Mouse (Mus musculus): Measurements from ENCODE around the gene Gm47841. TPM values are rescaled to one million over a fixed set of nuclear protein-coding genes. Genes with fewer than 3 reads are reported as not detected.

The Gm47841 gene
- polyA plus RNA-seq, 1 experiment from 2014 or later, result not detected

DNA sequence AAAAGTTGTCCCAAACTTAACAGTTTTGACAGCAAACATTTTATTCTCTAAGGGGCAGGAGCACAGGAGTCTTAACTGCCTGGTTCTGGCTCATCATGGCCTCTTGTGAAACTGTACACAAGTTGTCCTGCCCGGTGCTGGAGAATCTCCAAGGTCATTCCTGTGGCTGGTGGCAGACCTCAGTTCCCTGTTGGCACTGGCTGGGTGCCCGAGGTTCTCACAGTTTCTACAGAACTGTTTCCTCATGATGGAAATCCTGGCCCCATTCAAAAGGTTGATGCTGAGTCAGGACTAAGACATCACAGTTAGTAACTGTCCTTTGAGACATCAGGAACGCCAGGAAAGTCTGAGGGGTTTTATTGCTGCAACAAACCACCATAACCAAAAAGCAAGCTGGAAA, 39.8 kb upstream of the Gm47841 start:
- no peak for ATAC-seq
- H3K4me1 ChIP-seq (ENCODE audit: control insufficient read depth, insufficient read depth, low read length), result no peaks in the 10 kb centered on the region
- no peak overlapping the region for H3K4me3 ChIP-seq (ENCODE audit: low read depth, low read length)
- H3K4me2 ChIP-seq (ENCODE audit: low read length), result no peak overlapping the region
- no peak overlapping the region for H3K9ac ChIP-seq (ENCODE audit: low read length)
- no peaks in the 10 kb centered on the region for H3K36me3 ChIP-seq (ENCODE audit: control insufficient read depth, insufficient read depth, low read length)
- no peaks in the 10 kb centered on the region for H3K27me3 ChIP-seq (replicated peaks; ENCODE audit: control insufficient read depth, insufficient read depth, low read length)
- no peak overlapping the region for H3K27ac ChIP-seq (ENCODE audit: low read depth, low read length)
- no peak for DNase-seq (ENCODE audit: low spot score)
- 71% methylated on average over 3 of the region's 3 CpGs for WGBS
- H3K9me3 ChIP-seq (replicated peaks; ENCODE audit: control insufficient read depth, low read length), result no peaks in the 10 kb centered on the region

GRCm38 (mm10) chr15:101086451-101086850, 39.3 kb upstream of the Gm47841 start:
- WGBS, result 77% methylated on average over 9 of the region's 9 CpGs
- no peaks in the 10 kb centered on the region for H3K4me1 ChIP-seq (ENCODE audit: control insufficient read depth, insufficient read depth, low read length)
- no peaks in the 10 kb centered on the region for H3K36me3 ChIP-seq (ENCODE audit: control insufficient read depth, insufficient read depth, low read length)
- DNase-seq (ENCODE audit: low spot score) (no peak), ATAC-seq (no peak)
- H3K9me3 ChIP-seq (replicated peaks; ENCODE audit: control insufficient read depth, low read length), result no peaks in the 10 kb centered on the region
- no peak overlapping the region for H3K4me2 ChIP-seq (ENCODE audit: low read length)
- H3K4me3 ChIP-seq (ENCODE audit: low read depth, low read length), result no peak overlapping the region
- H3K9ac ChIP-seq (ENCODE audit: low read length), result no peak overlapping the region
- no peak overlapping the region for H3K27ac ChIP-seq (ENCODE audit: low read depth, low read length)
- no peaks in the 10 kb centered on the region for H3K27me3 ChIP-seq (replicated peaks; ENCODE audit: control insufficient read depth, insufficient read depth, low read length)

GRCm38 (mm10) chr15:101084499-101084898, 37.3 kb upstream of the Gm47841 start:
- Histone ChIP-seq H3K9me3 (replicated peaks; ENCODE audit: control insufficient read depth, low read length) (no peaks in the 10 kb centered on the region), H3K9ac (ENCODE audit: low read length) (no peak overlapping the region), H3K27ac (ENCODE audit: low read depth, low read length) (no peak overlapping the region), H3K4me1 (ENCODE audit: control insufficient read depth, insufficient read depth, low read length) (no peaks in the 10 kb centered on the region), H3K4me3 (ENCODE audit: low read depth, low read length) (no peak overlapping the region), H3K36me3 (ENCODE audit: control insufficient read depth, insufficient read depth, low read length) (no peaks in the 10 kb centered on the region), H3K4me2 (ENCODE audit: low read length) (no peak overlapping the region), H3K27me3 (replicated peaks; ENCODE audit: control insufficient read depth, insufficient read depth, low read length) (no peaks in the 10 kb centered on the region)
- DNase-seq (ENCODE audit: low spot score), result no peak
- 87% methylated on average over 10 of the region's 10 CpGs for WGBS
- ATAC-seq, result no peak

DNA sequence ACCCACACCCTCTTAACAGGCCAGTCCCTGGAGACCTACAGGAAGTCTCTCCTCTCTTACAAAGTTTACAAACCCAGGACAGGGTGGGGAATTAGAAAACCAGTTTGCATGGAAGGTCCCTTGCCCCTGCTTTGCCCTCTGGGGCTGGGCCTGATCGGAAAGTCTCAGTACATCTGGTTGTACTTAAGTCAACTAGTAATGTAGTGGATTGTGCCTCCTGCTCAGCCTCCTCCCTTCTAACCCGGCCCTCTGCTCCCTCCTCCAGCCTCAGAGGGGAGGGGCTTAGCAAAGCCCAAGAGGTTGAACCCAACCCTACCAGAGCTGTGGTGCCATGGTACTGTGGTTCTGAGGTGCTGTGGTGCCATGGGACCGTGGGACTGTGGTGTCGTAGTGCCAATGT, 35.0 kb upstream of the Gm47841 start:
- 68% methylated on average over 4 of the region's 4 CpGs for WGBS
- Histone ChIP-seq H3K27ac (ENCODE audit: low read depth, low read length) (no peak overlapping the region), H3K9me3 (replicated peaks; ENCODE audit: control insufficient read depth, low read length) (no peaks in the 10 kb centered on the region), H3K9ac (ENCODE audit: low read length) (no peak overlapping the region), H3K36me3 (ENCODE audit: control insufficient read depth, insufficient read depth, low read length) (no peaks in the 10 kb centered on the region), H3K4me2 (ENCODE audit: low read length) (no peak overlapping the region), H3K4me3 (ENCODE audit: low read depth, low read length) (no peak overlapping the region), H3K27me3 (replicated peaks; ENCODE audit: control insufficient read depth, insufficient read depth, low read length) (no peaks in the 10 kb centered on the region), H3K4me1 (ENCODE audit: control insufficient read depth, insufficient read depth, low read length) (peaks cover 2% of the 10 kb centered on the region; the same call in 1 of the 2 replicates)
- DNase-seq (ENCODE audit: low spot score) (no peak), ATAC-seq (no peak)

GRCm38 (mm10) chr15:101081035-101081548, 33.9 kb upstream of the Gm47841 start:
- Histone ChIP-seq H3K27me3 (replicated peaks; ENCODE audit: control insufficient read depth, insufficient read depth, low read length) (peaks cover 5% of the 10 kb centered on the region; the same call in 1 of the 2 replicates), H3K27ac (ENCODE audit: low read depth, low read length) (no peak overlapping the region), H3K36me3 (ENCODE audit: control insufficient read depth, insufficient read depth, low read length) (no peaks in the 10 kb centered on the region), H3K4me2 (ENCODE audit: low read length) (no peak overlapping the region), H3K4me3 (ENCODE audit: low read depth, low read length) (no peak overlapping the region), H3K9ac (ENCODE audit: low read length) (no peak overlapping the region), H3K9me3 (replicated peaks; ENCODE audit: control insufficient read depth, low read length) (no peaks in the 10 kb centered on the region), H3K4me1 (ENCODE audit: control insufficient read depth, insufficient read depth, low read length) (peaks cover 7% of the 10 kb centered on the region; the same call in 1 of the 2 replicates)
- no peak for ATAC-seq
- no peak for DNase-seq (ENCODE audit: low spot score)
- WGBS, result 75% methylated on average over 7 of the region's 7 CpGs

- H3K36me3 ChIP-seq (ENCODE audit: control insufficient read depth, insufficient read depth, low read length), result no peaks in the 10 kb centered on the region
- no peaks in the 10 kb centered on the region for H3K9me3 ChIP-seq (replicated peaks; ENCODE audit: control insufficient read depth, low read length)
- no peak overlapping the region for H3K4me3 ChIP-seq (ENCODE audit: low read depth, low read length)
- peaks cover 8% of the 10 kb centered on the region; the same call in 1 of the 2 replicates for H3K27me3 ChIP-seq (replicated peaks; ENCODE audit: control insufficient read depth, insufficient read depth, low read length)
- no peak for ATAC-seq
- H3K4me1 ChIP-seq (ENCODE audit: control insufficient read depth, insufficient read depth, low read length), result peaks cover 9% of the 10 kb centered on the region; the same call in 1 of the 2 replicates
- no peak for DNase-seq (ENCODE audit: low spot score)
- H3K9ac ChIP-seq (ENCODE audit: low read length), result no peak overlapping the region
- no peak overlapping the region for H3K27ac ChIP-seq (ENCODE audit: low read depth, low read length)
- H3K4me2 ChIP-seq (ENCODE audit: low read length), result no peak overlapping the region
- WGBS, result 79% methylated on average over 9 of the region's 9 CpGs
Observed at GRCm38 (mm10) chr15:101080031-101080520, 32.9 kb upstream of the Gm47841 start.

GRCm38 (mm10) chr15:101078731-101079156, 31.5 kb upstream of the Gm47841 start:
- Histone ChIP-seq H3K4me1 (ENCODE audit: control insufficient read depth, insufficient read depth, low read length) (peaks cover 9% of the 10 kb centered on the region; the same call in 1 of the 2 replicates), H3K27ac (ENCODE audit: low read depth, low read length) (no peak overlapping the region)

DNA sequence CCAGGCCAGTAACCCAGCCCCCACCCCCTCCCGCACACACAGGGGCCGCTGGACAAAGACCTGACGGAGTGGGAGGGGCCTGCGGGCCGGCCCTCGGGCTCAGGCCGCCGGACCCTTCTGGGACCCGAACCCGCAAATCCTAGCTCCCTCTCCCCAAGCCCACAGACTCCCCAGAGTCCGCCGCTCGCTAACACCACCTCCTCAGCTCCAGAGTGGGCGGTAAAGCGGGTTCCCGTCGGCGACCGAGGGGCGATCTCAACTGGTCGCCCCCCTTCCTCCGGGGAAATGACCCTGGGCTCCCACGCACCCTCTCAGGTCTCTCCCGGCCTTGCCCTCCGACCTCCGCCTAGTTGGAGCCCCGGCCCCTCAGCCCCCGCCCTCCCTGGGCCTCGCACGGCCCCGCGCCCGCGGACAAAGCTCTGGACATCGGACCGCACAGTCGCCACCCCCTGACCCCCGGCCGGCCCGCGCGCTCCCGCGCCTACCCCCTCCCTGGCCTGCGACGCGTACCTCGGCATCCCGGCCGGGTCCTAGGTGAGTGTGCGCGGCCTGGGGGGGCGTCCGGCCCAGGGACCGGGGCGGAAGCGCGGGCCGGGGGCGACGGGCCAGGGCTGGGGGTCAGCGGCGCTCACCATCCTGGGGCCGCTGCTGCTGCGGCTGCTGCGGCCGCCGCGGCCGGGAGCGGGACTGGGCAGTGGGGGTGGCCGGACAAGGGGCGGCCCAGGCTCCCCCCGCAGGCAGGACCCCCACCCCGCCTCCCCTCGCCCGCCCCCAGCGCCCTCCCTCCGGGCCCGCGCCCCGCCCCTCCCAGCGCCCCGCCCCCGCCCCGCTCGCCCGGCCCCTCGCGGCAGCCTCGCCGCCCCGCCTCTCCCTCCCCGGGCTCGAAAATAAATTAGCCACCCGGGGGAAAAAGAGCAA, 30.9 kb upstream of the Gm47841 start, which contains the start of gene Fignl2:
Gene Fignl2 (minus strand): TSS at position 755 of the 918 bp plus-strand sequence.
- Histone ChIP-seq H3K4me3 (ENCODE audit: low read depth, low read length) (peak within 1 kb of the TSS; percentile 55), H3K27ac (ENCODE audit: low read depth, low read length) (0 out of 2 replicates have a peak within 1 kb of the TSS, but pooled peaks have one; percentile 27), H3K27me3 (replicated peaks; ENCODE audit: control insufficient read depth, insufficient read depth, low read length) (peaks cover 8% of the 10 kb centered on the region; the same call in 1 of the 2 replicates), H3K4me1 (ENCODE audit: control insufficient read depth, insufficient read depth, low read length) (peaks cover 9% of the 10 kb centered on the region; the same call in 1 of the 2 replicates), H3K9ac (ENCODE audit: low read length) (peak within 1 kb of the TSS; percentile 69), H3K36me3 (ENCODE audit: control insufficient read depth, insufficient read depth, low read length) (no peaks in the 10 kb centered on the region), H3K4me2 (ENCODE audit: low read length) (peak within 1 kb of the TSS; percentile 83), H3K9me3 (replicated peaks; ENCODE audit: control insufficient read depth, low read length) (no peaks in the 10 kb centered on the region)
- WGBS, result under 1% methylated on average over 49 of the region's 96 CpGs
- DNase-seq (ENCODE audit: low spot score) (no peak), ATAC-seq (peak; percentile 35)

More at GRCm38 (mm10) chr15:101078731-101079156, 31.5 kb upstream of the Gm47841 start:
- DNase-seq (ENCODE audit: low spot score), result peak; percentile 42
- peak overlapping the region; percentile 69 for H3K9ac ChIP-seq (ENCODE audit: low read length)
- peak; percentile 57 for ATAC-seq
- under 1% methylated on average over 28 of the region's 30 CpGs for WGBS
- peaks cover 8% of the 10 kb centered on the region; the same call in 1 of the 2 replicates for H3K27me3 ChIP-seq (replicated peaks; ENCODE audit: control insufficient read depth, insufficient read depth, low read length)
- no peaks in the 10 kb centered on the region for H3K9me3 ChIP-seq (replicated peaks; ENCODE audit: control insufficient read depth, low read length)
- H3K4me2 ChIP-seq (ENCODE audit: low read length), result peak overlapping the region; percentile 83
- no peaks in the 10 kb centered on the region for H3K36me3 ChIP-seq (ENCODE audit: control insufficient read depth, insufficient read depth, low read length)
- peak overlapping the region; percentile 55 for H3K4me3 ChIP-seq (ENCODE audit: low read depth, low read length)

Measured in forebrain, embryonic 14.5 days (tissue).